Mouse (Mus musculus): ENCODE data around the gene St7. TPM values are rescaled to one million over a fixed set of nuclear protein-coding genes. Genes with fewer than 3 reads are reported as not detected.

Gene St7
- polyA plus RNA-seq, 1 experiment = 18.8 TPM

GRCm38 (mm10) chr6:17971393-17971792, 278.7 kb downstream of the St7 start:
- H3K27ac ChIP-seq (ENCODE audit: control insufficient read depth, insufficient read depth, low read depth, low read length, poor library complexity) = no peak overlapping the region
- no peaks in the 10 kb centered on the region for H3K4me1 ChIP-seq (ENCODE audit: control insufficient read depth, insufficient read depth, low read length)
- H3K4me3 ChIP-seq (replicated peaks; ENCODE audit: control insufficient read depth, low read depth, low read length) = no peak overlapping the region
- no peak for TF ChIP-seq CTCF (IDR thresholded peaks at IDR 0.05; ENCODE audit: control insufficient read depth, insufficient read depth, low read length)
- no peak for TF ChIP-seq POLR2A (IDR thresholded peaks at IDR 0.05; ENCODE audit: borderline replicate concordance, control insufficient read depth, low read depth, low read length)

DNA sequence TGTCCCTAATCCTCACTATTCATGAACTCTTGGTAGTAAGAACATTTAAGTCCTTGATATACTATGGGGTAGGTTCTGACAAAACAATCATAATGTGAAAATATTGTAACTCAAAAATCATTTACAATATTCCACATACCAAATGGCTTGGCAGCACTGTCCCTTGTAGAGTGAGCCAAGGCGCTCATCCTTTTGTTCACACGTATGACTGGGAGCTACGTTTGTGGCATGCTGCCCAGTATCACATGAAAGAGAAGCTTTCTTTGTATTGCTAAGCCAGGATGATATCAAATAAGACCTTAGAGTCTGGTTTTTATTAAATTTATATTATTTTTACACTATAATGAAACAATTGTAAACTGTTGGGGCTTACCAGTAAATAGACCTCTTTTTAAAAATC, 281.7 kb downstream of the St7 start:
- 84% methylated on average over 3 of the region's 3 CpGs for WGBS
- H3K4me3 ChIP-seq (replicated peaks; ENCODE audit: control insufficient read depth, low read depth, low read length) = no peak overlapping the region
- TF ChIP-seq POLR2A (IDR thresholded peaks at IDR 0.05; ENCODE audit: borderline replicate concordance, control insufficient read depth, low read depth, low read length) (no peak), CTCF (IDR thresholded peaks at IDR 0.05; ENCODE audit: control insufficient read depth, insufficient read depth, low read length) (no peak)
- no peaks in the 10 kb centered on the region for H3K4me1 ChIP-seq (ENCODE audit: control insufficient read depth, insufficient read depth, low read length)
- H3K27ac ChIP-seq (ENCODE audit: control insufficient read depth, insufficient read depth, low read depth, low read length, poor library complexity) = no peak overlapping the region

GRCm38 (mm10) chr6:17977165-17977564, 284.4 kb downstream of the St7 start:
- H3K27ac ChIP-seq (ENCODE audit: control insufficient read depth, insufficient read depth, low read depth, low read length, poor library complexity) = no peak overlapping the region
- no peaks in the 10 kb centered on the region for H3K4me1 ChIP-seq (ENCODE audit: control insufficient read depth, insufficient read depth, low read length)
- TF ChIP-seq POLR2A (IDR thresholded peaks at IDR 0.05; ENCODE audit: borderline replicate concordance, control insufficient read depth, low read depth, low read length) (no peak), CTCF (IDR thresholded peaks at IDR 0.05; ENCODE audit: control insufficient read depth, insufficient read depth, low read length) (no peak)
- no peak overlapping the region for H3K4me3 ChIP-seq (replicated peaks; ENCODE audit: control insufficient read depth, low read depth, low read length)
- WGBS = 59% methylated on average over 1 of the region's 1 CpGs

DNA sequence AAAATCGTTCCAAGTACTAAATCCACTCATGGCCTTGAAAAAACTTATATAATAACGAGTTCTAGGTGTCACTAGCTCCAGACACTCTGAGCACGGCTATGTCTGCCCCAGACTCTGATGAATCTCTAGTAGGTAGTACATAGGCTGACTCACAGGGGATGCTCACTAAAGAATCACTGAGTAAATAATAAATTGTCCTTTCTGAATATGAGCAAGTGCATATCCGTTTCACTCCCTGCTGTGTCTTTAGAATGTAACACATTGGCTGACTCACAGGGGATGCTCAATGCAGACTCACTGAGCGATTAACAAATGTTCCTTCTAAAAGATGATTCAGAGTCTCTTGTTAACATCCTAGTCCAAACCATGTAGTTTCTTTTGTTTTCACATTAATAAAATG, 285.6 kb downstream of the St7 start:
- Histone ChIP-seq H3K4me1 (ENCODE audit: control insufficient read depth, insufficient read depth, low read length) (no peaks in the 10 kb centered on the region), H3K27ac (ENCODE audit: control insufficient read depth, insufficient read depth, low read depth, low read length, poor library complexity) (no peak overlapping the region), H3K4me3 (replicated peaks; ENCODE audit: control insufficient read depth, low read depth, low read length) (no peak overlapping the region)
- 72% methylated on average over 5 of the region's 5 CpGs for WGBS
- TF ChIP-seq CTCF (IDR thresholded peaks at IDR 0.05; ENCODE audit: control insufficient read depth, insufficient read depth, low read length) (no peak), POLR2A (IDR thresholded peaks at IDR 0.05; ENCODE audit: borderline replicate concordance, control insufficient read depth, low read depth, low read length) (no peak)

DNA sequence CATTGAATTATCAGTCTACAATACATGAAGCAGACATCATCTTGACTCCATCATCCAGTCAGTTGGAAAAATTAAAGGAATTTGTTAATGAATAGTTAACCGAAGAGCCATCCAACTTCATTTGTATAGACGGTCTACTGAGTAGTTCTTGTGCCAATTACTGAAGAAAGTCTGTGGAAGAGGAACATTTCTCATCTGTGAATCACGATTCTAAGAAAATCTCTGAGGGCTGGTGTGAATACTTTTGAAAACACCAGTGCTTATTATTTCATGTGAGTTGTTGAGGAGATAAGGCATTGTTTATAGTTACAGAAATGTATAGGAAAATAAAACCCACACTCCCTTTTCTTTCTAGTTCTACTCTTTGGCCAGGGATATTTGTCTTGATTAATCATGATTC, 286.1 kb downstream of the St7 start:
- H3K27ac ChIP-seq (ENCODE audit: control insufficient read depth, insufficient read depth, low read depth, low read length, poor library complexity) = no peak overlapping the region
- H3K4me1 ChIP-seq (ENCODE audit: control insufficient read depth, insufficient read depth, low read length) = no peaks in the 10 kb centered on the region
- no peak for TF ChIP-seq POLR2A (IDR thresholded peaks at IDR 0.05; ENCODE audit: borderline replicate concordance, control insufficient read depth, low read depth, low read length)
- no peak for TF ChIP-seq CTCF (IDR thresholded peaks at IDR 0.05; ENCODE audit: control insufficient read depth, insufficient read depth, low read length)
- WGBS = 77% methylated on average over 3 of the region's 3 CpGs
- H3K4me3 ChIP-seq (replicated peaks; ENCODE audit: control insufficient read depth, low read depth, low read length) = no peak overlapping the region

DNA sequence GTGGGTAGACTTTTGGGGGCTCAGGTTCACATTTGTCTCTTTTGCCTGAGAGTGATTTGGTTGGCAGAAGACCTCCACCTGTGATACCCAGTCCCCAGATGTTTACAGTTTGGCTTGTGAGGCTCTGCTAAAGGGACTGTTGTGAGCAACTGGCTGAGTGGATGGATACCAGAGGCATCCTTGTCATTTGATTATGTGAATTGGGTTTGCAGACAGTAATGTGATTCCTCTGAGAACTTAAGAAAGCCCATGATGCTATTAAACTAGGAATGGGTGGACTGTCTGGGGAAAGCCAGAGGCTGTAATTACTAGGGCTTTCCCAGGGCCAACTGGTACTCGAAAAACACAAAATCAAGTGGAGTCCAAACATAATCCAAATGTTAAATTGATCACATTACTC, 286.6 kb downstream of the St7 start:
- 63% methylated on average over 1 of the region's 1 CpGs for WGBS
- no peak for TF ChIP-seq POLR2A (IDR thresholded peaks at IDR 0.05; ENCODE audit: borderline replicate concordance, control insufficient read depth, low read depth, low read length)
- TF ChIP-seq CTCF (IDR thresholded peaks at IDR 0.05; ENCODE audit: control insufficient read depth, insufficient read depth, low read length) = no peak
- Histone ChIP-seq H3K4me1 (ENCODE audit: control insufficient read depth, insufficient read depth, low read length) (no peaks in the 10 kb centered on the region), H3K4me3 (replicated peaks; ENCODE audit: control insufficient read depth, low read depth, low read length) (no peak overlapping the region), H3K27ac (ENCODE audit: control insufficient read depth, insufficient read depth, low read depth, low read length, poor library complexity) (no peak overlapping the region)

- H3K4me3 ChIP-seq (replicated peaks; ENCODE audit: control insufficient read depth, low read depth, low read length) = no peak overlapping the region
- 79% methylated on average over 9 of the region's 9 CpGs for WGBS
- no peak for TF ChIP-seq POLR2A (IDR thresholded peaks at IDR 0.05; ENCODE audit: borderline replicate concordance, control insufficient read depth, low read depth, low read length)
- TF ChIP-seq CTCF (IDR thresholded peaks at IDR 0.05; ENCODE audit: control insufficient read depth, insufficient read depth, low read length) = no peak
- H3K4me1 ChIP-seq (ENCODE audit: control insufficient read depth, insufficient read depth, low read length) = no peaks in the 10 kb centered on the region
- H3K27ac ChIP-seq (ENCODE audit: control insufficient read depth, insufficient read depth, low read depth, low read length, poor library complexity) = no peak overlapping the region
These were observed 297.7 kb downstream of the St7 start for GRCm38 (mm10) chr6:17990173-17991028.

DNA sequence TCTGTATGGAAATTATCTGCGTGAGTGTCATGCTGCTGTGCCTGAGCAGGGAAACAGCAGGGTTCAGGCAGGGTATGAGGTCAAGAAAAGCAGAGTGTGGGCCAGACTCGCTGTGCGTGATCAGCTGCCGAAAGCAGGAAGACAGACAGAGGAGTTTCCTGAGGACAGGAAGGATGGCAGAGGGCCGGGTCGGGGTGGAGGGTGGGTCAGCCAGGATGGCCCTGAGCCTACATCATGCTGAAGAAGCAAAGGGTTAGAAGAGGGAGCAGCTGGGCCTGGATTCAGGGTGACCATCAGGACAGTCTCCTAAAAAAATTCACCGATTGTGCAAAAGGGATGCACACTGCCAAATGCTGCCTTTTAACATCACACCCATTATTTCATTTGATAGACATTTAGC, 298.9 kb downstream of the St7 start:
- H3K4me3 ChIP-seq (replicated peaks; ENCODE audit: control insufficient read depth, low read depth, low read length) = no peak overlapping the region
- H3K4me1 ChIP-seq (ENCODE audit: control insufficient read depth, insufficient read depth, low read length) = no peaks in the 10 kb centered on the region
- TF ChIP-seq POLR2A (IDR thresholded peaks at IDR 0.05; ENCODE audit: borderline replicate concordance, control insufficient read depth, low read depth, low read length) (no peak), CTCF (IDR thresholded peaks at IDR 0.05; ENCODE audit: control insufficient read depth, insufficient read depth, low read length) (no peak)
- WGBS = 61% methylated on average over 7 of the region's 7 CpGs
- H3K27ac ChIP-seq (ENCODE audit: control insufficient read depth, insufficient read depth, low read depth, low read length, poor library complexity) = no peak overlapping the region

Other genes starting within 250 kb of the St7 start
- 0.66 and 5.3 TPM in 2 replicates for gene Met, start 229.1 kb upstream of the St7 start, polyA plus RNA-seq (2011; ENCODE audit: insufficient read depth, insufficient read length, low replicate concordance, missing spikeins)
- 48.7 and 67.3 TPM in 2 replicates for gene Capza2, start 56.7 kb upstream of the St7 start, polyA plus RNA-seq (2011; ENCODE audit: insufficient read depth, insufficient read length, low replicate concordance, missing spikeins)